Mouse (Mus musculus): ENCODE data around the gene Gm47985.
"Not testable (repeated sequence)": the region's sequence is repeated elsewhere in the genome, so short reads cannot be mapped to it uniquely, and the experiment has no call there.

The Gm47985 gene

GRCm38 (mm10) chr1:151182266-151182665, at the start of gene Gm47985:
Gm47985 (plus strand) TSS chr1:151182537.
- DNase-seq (ENCODE audit: low spot score) = not testable (repeated sequence)

GRCm38 (mm10) chr1:151132686-151133085, 49.7 kb upstream of the Gm47985 start:
- DNase-seq (ENCODE audit: low spot score) = no peak

GRCm38 (mm10) chr1:151138388-151138787, 43.9 kb upstream of the Gm47985 start:
- DNase-seq (ENCODE audit: low spot score) = no peak

GRCm38 (mm10) chr1:151140956-151141355, 41.4 kb upstream of the Gm47985 start:
- no peak for DNase-seq (ENCODE audit: low spot score)

- no peak for DNase-seq (ENCODE audit: low spot score)
Observed at GRCm38 (mm10) chr1:151144471-151145146, 37.7 kb upstream of the Gm47985 start.

- no peak for DNase-seq (ENCODE audit: low spot score)
Observed at GRCm38 (mm10) chr1:151147801-151148200, 34.5 kb upstream of the Gm47985 start.

GRCm38 (mm10) chr1:151150211-151150610, 32.1 kb upstream of the Gm47985 start:
- no peak for DNase-seq (ENCODE audit: low spot score)

GRCm38 (mm10) chr1:151151089-151151488, 31.2 kb upstream of the Gm47985 start:
- DNase-seq (ENCODE audit: low spot score) = no peak

- DNase-seq (ENCODE audit: low spot score) = no peak
Observed at GRCm38 (mm10) chr1:151153056-151153652, 29.2 kb upstream of the Gm47985 start.

- not testable (repeated sequence) for DNase-seq (ENCODE audit: low spot score)
Observed at GRCm38 (mm10) chr1:151154131-151154530, 28.2 kb upstream of the Gm47985 start.

- DNase-seq (ENCODE audit: low spot score) = no peak
Observed at GRCm38 (mm10) chr1:151156129-151156528, 26.2 kb upstream of the Gm47985 start.

GRCm38 (mm10) chr1:151156777-151157632, 25.3 kb upstream of the Gm47985 start:
- no peak for DNase-seq (ENCODE audit: low spot score)

- DNase-seq (ENCODE audit: low spot score) = no peak
Observed at GRCm38 (mm10) chr1:151157963-151158856, 24.1 kb upstream of the Gm47985 start.

GRCm38 (mm10) chr1:151158857-151159510, 23.4 kb upstream of the Gm47985 start:
- DNase-seq (ENCODE audit: low spot score) = no peak

- DNase-seq (ENCODE audit: low spot score) = no peak
Observed at GRCm38 (mm10) chr1:151166031-151166430, 16.3 kb upstream of the Gm47985 start.

- DNase-seq (ENCODE audit: low spot score) = no peak
Observed at GRCm38 (mm10) chr1:151167297-151168047, 14.9 kb upstream of the Gm47985 start.

- DNase-seq (ENCODE audit: low spot score) = no peak
Observed at GRCm38 (mm10) chr1:151168637-151169036, 13.7 kb upstream of the Gm47985 start.

GRCm38 (mm10) chr1:151171572-151172461, 10.5 kb upstream of the Gm47985 start:
- no peak for DNase-seq (ENCODE audit: low spot score)

Measured in urinary bladder, postnatal 14 days (tissue).